Mouse (Mus musculus) embryo, embryonic 10.5 days (tissue): ENCODE measurements around the gene Fam160a1.
A peak's percentile ranks its signal among the peaks of the same experiment; 100 is the strongest.

Experiments
- DNase-seq: peaks from one replicate; pipeline ENCODE4 v3.0.0-alpha.2; 2015; ENCODE audit warnings: low spot score

Fam160a1 gene

DNA sequence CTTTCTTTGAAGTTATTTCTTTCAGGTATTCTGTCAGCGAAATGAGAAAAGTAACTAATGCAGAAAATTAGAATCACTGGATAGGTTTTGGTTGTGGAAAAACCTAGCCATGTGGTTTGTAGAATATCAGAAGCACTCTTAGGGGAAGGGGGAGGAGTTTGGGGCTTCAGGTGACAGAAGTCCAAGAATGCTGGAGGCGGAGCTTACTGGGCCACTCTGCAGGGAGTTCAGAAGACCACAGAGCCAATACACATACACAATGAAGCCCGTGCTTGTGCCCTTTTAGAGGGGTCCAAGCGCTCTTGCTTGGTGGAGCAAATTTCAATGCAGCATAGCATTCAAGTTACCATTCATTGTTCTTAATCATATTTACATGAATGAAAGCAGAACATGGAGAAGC, 68.2 kb downstream of the Fam160a1 start:
- peak; percentile 47 for DNase-seq

DNA sequence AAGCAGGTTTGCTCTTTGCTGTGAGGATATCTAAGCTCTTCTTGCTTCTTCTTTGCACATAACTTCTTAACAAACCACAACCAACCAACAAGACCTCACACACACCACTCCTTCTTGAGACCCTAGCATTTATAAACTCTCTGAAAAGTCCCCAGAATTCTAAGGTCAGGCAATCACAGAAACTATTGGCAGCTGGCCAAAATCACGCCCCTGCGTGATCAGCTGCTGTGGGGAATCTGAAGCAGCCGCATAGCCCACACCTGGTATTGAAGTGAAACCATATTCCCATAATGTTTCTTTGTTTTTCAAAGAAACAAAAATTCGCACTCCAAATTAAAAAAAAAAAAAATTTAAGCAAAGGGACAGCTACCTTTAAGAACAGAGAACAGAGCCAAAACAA, 71.0 kb downstream of the Fam160a1 start:
- DNase-seq: no peak

DNA sequence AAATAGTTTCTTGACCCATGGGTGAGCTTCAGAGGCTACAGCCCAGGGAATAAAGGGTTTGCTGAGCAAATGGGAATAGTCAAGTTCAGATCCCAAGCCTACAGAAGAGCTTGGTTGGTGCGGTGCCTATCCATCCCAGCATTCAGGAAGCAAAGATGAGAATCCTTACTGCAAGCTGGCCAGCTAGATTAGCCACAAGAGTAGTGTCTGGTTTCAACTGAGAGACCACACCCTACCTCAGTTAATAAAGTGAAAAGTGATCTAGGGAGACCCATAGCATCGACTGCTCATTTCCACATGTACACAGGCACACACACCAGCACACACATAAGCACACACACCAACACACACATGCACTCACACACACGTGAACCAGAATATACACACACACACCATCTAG, 75.3 kb downstream of the Fam160a1 start:
- no peak for DNase-seq

DNA sequence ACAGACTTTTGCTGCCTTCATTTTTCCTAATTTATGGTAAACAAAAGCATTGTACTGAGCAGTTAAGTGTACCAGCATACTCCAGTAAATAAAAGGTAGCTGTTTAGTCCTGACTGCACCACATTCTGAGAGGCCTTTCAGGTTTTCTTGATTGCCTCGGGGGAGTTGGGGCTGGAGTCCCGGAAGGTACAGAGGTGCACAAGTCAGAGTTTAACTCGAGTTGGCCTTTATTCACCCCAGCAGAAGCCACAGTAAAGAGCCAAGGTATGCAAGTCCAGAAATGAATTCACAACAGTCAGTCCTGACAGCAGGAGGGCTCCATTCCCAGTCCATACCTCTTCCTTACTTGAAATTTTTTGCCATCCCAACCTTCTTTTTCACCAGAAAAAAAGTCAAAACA, 78.5 kb downstream of the Fam160a1 start:
- DNase-seq: no peak

DNA sequence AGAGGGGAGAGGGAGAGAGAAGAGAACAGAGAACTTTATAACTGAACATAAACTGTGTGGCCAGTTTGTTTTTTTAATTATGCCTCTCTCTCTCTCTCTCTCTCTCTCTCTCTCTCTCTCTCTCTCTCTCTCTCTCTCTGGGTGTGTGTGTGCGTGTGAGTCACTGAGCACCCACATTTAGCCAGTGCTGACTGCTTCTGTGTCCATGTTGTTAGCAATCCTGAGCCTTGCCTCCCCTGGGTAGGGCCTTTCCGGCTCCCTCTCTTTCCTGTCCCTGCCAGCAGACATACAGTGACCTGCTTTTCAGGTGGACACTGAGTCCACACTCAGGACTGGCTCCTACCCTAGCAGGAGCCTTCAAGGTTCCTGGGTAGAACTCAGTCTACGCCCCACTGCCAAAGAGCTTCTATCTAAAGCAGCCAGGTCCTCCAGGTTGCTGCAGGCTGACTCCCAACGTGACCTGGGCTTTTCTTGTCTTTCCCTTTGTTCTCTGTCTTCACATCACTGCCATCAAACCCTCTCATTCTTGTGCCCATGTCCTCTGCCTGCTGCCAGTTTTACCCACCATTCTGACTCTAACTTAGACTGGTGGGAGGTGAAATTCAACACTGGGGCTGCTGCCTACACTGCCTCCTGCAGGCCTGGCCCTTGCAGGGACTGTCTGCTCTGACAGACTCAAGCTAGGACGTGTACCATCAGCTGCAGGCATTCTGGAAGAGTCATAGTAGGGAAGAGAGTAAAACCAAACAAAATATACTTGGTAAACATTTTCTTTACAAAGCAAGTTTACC, 83.0 kb downstream of the Fam160a1 start:
- no peak for DNase-seq

DNA sequence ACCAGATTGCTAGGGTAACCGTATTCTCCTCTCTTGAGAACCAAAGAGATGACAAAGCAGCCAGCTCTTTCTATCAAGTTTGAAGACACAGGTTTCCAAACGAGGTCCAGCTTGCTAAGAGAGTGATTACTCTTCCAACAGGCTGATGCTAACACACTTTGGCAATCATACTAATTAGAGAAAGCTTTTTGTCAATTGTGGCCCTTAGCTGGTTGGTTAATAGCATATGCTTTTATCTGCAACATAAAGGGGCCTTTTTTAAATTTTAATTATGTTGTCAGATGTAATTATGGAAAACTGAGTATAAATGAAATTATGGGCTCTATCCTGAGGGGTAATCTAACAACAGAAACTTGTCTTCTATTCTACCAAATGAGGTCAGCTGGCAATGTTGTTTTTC, 89.9 kb downstream of the Fam160a1 start:
- no peak for DNase-seq

DNA sequence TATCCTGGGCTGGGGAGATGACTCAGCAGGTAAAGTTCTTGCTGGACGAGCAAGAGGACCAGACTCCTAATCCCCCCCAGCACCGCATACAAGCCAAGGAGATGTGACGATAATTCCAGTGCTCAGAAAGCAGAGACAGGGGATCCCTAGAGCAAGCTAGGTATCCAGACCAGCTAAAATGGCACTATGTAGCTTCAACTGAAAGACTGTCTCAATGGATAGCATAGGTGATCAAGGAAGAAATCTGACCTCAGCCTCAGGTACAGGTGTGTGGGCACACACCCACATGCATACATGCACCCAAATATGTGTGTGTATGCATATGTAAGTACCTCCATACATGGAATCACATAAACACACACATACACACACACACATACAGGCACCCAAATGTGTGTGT, 91.1 kb downstream of the Fam160a1 start:
- no peak for DNase-seq

DNA sequence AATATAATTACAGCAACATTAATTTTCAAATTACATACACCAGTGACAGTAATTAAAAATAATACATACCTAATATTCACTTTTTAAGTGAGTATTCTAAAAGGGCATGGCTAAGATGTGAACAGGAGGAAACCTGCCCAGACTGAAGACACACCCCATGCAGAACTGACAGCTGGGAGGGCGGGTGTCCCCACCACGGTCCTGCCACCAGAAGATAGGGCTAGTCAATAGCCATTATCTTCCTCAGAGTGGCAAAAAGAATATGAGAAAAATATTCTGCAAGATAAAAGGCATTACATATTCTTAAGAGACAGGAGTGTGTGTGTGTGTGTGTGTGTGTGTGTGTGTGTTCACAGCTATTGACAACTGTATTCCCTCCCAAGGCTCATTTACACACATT, 92.0 kb downstream of the Fam160a1 start:
- DNase-seq: no peak

DNA sequence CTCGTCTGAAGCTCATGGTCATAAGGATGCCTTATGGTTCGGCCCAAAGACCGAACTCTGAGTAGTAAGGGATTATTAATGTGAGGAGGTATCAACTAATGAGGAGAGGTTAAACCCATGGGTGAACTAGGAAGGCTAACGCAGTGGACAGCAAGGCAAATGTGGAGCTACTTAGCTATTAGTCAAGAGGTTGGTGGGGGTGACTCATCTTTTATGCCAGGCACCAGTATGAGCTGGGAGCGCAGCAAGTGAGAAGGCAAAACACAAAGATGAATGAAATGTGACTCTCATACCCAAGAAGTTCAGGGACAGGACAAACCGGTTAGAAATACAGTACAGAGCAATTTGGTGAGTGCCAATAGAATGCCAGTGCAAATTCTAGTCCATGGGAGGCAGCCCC, 94.5 kb downstream of the Fam160a1 start:
- DNase-seq: no peak

DNA sequence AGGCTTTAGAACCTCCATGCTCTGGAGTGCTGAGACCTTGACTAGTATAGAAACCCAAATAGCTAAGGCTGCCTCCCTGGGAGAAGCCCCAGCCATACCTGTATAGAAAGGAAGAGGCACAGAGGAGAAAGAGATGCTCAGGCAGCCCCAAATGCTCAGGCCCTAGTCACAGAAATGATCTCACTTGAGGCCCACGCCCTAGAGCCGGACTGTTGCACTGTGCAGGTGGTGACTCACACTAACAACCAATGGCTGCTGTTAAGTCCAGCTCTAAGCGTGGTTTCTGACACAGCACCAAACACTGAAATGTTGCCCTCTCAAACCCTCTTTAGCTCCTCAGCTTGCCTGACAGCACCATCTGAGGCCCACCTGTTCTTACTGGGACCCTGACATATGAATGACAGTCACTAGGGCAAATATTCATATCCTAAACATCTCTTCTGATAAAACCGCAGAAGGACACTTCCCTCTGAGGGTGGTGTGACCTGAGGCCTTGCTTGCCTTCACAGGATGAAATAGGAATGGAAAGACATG, 101.3 kb downstream of the Fam160a1 start:
- no peak for DNase-seq

DNA sequence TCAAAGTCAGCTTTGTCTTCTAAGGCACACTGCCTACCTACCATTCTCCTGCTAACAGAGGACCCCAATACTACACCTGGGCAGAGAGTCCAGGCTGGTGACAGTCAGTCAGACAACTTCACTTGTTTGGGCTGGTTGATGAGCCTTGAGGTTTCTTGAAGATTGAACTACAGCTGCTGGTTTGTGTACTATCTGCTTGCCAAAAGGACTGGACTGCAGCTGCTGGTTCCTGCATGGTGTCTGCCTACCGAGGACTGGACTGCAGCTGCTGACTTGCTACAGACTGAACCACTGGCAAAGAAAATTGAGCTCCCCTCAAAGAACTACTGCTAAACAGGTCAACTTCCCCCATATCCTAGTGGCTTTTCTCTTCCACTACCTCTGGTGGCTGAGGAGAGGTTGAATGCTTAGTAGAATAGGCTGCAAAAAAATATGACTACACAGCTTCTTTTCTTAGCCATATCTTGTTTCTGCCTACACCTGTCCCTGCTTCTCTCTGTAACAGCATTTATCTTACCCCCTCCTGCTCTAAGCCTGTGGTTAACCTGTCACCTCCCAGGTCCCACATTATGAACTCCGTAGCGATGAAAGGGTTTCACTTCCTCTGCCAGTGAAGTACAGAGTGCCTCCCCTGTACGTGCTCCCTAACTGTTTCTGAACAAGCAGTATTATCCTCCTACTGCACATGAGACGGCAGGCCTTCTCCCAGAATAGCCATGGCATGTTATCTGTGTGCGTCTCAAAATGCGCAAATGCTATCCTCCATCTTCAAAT, 103.0 kb downstream of the Fam160a1 start:
- DNase-seq: no peak

DNA sequence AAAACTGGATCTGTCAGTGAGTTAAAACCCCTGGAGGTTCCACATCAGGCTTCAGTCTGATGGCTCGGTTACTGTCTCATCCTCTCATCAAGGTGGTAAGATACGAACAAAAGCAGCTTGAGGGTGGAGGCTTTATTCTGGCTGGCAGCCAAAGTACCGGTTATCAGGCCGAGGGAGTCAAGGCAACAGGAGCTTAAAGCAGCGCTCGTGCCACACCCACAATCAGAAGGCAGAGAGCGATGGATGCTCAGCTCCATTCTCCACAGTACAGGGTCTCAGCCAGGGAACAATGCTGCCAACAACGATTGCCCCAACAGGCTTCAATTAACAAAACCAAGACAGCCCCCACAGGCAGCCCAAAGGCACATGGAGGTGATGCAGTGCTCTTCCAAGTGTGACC, 106.4 kb downstream of the Fam160a1 start:
- no peak for DNase-seq

DNA sequence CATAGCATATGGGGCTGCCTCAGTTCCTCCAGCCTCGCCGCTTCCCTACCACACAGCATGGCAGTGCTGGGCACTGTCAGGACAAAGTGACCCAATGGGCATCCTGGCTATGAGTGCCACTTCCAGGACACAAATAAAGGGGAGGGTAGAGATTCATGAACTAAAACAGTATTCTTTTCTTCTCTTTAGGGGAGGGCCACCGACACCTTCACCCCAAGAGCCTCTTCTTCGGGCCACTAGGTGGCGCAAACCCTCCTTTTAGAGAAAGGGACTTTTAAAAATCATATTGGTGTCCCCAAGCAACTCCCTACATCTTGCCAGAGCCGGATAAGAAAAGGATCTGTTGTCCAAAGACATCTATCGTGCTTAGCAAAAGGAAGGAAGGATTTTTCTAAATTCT, 109.7 kb downstream of the Fam160a1 start:
- DNase-seq: peak; percentile 70

DNA sequence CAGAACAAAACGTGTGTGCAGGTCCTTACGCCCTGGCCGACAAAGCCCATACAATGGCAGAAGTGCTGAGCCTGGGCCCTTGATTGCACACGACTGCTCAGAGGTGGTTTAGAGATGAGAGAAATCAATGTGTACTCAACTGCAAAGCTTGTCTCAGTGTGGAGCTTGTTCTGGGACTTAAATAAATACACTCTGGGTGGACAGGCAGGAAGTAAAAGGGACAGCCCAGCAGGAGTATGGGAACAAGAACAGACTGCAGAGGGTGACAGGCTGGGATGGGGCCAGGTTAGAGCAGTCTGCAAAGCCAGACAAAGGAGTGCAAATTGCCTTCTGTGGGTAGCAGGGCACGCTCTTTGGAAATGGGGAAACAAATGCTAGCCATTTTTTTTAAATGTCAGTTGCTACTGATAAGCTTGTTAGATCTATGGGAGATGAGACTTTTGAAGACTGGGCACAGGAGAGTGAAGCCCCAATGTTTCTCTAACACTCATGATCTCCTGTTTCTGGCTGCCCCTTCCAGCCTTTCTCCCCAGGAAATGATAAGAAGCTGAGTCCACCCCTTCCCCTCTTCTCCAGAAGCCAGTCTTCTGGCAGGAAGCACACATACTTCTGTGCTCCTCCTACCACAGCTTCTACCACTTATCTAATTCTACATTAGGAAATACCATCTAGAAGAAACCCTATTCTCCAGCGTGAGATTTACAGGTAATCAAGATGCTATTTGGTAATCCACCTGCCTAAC, 113.8 kb downstream of the Fam160a1 start:
- DNase-seq: peak; percentile 5

DNA sequence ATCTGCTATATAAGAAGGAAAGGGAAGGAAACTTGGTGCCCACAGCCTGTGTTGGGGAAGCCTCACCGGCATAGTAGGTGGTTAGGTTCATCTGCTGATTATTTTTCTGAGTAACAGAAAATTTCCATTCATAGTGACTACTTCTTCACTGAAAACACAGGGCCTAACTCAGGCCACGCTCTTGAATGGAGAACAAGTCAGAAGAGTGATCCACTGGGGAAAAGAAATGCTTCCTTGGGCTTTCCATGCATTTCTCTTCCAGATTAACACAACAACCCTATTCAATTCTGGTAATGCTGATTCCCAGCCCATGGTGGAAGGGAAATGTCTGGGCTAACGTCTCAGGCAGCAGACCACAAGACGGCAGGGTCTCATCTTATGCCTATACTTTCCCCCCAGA, 118.6 kb downstream of the Fam160a1 start:
- DNase-seq: no peak

DNA sequence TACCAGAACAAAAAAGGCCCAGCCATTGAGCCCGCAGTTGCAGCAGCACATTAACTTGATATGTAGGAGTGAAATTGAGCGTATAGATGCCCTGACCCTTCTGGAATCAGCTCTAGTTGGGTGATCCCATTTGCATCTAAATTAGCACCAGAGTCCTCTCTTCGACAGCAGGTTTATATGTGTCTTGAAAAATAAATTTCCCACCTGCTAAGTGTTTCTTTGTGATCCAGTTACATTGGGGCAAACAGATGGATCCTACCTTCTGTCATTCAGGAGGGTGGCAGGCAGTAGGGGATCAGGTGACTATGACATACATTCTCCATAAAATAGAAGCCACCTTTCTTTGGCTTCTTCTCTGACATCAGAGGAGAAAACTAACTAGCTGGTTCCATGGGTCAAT, 122.0 kb downstream of the Fam160a1 start:
- no peak for DNase-seq

DNA sequence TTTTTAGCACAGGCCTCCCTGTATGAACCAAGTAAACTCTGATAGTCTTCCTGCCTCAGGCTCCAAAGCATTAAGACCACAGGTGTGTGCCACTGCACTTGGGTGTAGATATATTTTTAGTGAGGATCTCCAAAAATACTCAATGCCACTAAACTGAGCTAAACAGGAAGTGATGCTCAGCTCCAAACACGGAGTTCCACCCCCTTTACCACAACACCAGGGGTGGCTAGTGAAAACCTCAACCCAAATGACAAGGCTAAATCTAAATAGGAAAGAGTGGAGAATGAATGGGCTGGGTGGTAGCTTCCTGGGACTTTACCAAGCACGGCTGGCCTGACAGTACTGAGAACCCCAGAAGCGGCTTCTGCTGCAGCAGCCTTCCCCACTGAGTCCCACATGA, 124.1 kb downstream of the Fam160a1 start:
- no peak for DNase-seq

DNA sequence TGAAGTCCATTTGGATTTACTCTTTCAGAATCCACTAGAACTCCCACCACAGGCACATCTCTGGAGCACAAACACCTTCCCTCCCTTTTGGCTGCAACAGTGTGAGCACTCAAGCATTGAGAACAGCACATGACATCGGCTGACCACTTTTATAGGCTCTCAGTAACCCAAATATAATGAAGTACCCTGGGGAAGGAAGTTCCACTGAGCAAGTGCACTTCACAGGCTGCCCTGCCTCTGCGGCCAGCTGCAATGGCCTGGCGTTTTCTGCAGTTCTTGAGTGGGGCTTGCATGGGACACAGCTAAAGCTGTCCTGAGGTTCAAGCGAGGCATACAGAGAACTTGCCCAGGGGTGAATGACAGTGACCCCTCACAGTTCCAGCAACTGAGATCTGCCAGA, 126.0 kb downstream of the Fam160a1 start:
- no peak for DNase-seq

DNA sequence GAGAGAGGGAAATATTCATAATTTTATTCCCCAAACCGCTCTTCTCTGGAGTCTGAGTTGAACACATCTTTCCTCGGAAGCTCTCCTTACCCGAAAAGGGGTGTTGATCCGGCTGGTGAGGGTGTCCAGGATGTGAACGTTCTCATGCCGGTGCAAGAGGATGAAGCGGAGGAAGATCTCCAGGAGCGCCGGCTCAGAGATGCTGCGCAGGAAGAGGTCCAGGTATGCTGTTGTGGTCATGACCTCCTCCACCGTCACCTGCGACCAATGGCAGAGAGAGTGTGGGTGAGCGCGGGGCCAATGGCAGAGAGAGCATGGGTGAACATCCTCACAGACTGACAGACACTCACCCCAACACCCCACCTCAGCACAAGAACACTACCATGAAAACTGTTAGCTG, 128.8 kb downstream of the Fam160a1 start:
- no peak for DNase-seq

DNA sequence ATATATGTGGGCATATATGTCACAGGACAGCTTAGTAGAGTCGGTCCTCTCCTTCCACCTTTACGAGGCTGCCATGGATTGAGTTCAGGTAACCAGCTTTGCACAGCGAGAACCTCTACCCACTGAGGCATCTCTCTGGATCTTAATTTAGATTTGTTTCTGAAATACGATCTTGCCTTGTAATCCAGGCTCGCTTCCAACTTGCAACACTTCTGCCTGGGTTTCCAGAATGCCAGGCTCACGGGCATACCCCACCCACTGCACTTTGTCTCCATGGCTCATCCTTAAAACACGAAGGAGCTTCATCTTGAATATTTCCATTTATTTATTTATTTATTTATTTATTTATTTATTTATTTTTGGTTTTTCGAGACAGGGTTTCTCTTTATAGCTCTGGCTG, 131.8 kb downstream of the Fam160a1 start:
- DNase-seq: no peak

DNA sequence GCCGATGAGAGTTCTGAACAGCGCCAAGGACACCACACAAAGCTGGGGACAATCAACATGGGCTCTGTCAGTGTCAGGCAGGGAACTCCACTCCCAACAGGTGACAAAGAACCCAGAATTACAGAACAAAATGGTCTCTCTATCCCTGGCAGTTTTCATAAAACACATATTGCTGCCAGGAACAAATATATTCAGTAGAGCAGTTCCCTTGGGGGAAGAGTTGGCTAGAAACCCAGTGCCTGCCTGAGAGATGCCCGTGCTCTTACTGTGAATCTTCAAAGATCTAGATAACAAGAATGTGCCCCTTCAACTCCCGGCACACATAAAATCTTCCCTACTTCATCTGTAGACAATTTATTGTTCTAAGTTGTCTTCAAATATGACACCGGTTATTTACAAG, 133.5 kb downstream of the Fam160a1 start:
- DNase-seq: no peak

DNA sequence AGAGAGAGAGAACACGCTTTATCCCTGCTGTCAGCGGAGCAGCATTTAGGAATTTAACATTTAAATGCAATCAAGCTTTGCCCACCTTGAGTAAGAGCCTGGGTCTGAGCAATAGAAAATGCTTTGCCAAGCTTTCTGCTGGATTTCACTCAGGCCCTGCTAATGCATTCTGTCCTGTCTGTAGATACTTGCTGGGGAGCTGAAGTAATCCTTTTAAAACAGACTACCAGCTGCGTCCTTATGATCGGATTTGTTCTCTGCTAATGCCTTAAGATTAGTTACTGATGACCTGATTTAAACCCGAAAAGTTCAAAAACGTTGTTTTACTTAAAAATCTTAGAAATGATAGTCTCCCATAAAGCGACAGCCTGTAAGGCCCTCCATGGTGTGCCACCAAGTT, 136.0 kb downstream of the Fam160a1 start:
- no peak for DNase-seq

DNA sequence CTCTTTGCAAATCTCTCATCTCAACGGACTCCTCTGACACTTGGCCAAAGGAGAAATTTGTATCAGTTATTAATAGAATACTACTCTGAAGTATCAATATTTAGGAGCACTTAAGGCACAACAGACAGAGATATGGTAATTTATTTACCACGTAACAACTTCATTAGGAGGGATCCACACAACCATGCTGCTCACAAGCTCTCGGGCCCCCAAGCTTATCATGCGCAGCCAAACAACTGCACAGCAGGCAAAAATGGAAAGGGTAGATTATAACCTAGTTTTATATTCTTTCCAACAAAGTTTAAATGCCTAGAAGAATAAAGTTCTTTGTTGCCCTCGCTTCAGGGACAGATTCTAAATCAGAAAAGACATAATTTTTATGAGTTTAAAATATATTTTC, 137.1 kb downstream of the Fam160a1 start:
- no peak for DNase-seq
